Mouse (Mus musculus) limb, embryonic 15.5 days (tissue): Measurements from ENCODE around the gene Ntn1. TPM values are rescaled to one million over a fixed set of nuclear protein-coding genes. Genes with fewer than 3 reads are reported as not detected.

Source experiments
- ATAC-seq: fragments of 200-750 bp; cut with Nextera tagmentation; 2 replicates; pipeline ENCODE4 v1.8.0; 2017; ENCODE audit warnings: low read depth, moderate TSS enrichment; ENCODE audit not compliant: insufficient number of reproducible peaks, low FRiP score, low TSS enrichment
- H3K27ac ChIP-seq: fragments of 300-500 bp; sonication (generic); 2 replicates; pipeline ENCODE4 v1.5.1; 2015; ENCODE audit warnings: moderate library complexity, mild to moderate bottlenecking, inconsistent platforms
- H3K27me3 ChIP-seq: fragments of 300-500 bp; sonication (generic); 2 replicates; pipeline ENCODE4 v1.6.1; 2015; ENCODE audit warnings: inconsistent platforms
- H3K36me3 ChIP-seq: fragments of 300-500 bp; sonication (generic); 2 replicates; pipeline ENCODE4 v1.6.1; 2015; ENCODE audit warnings: inconsistent platforms
- H3K4me1 ChIP-seq: fragments of 300-500 bp; sonication (generic); 2 replicates; pipeline ENCODE4 v1.6.1; 2015; ENCODE audit warnings: inconsistent platforms
- H3K4me2 ChIP-seq: fragments of 300-500 bp; sonication (generic); 2 replicates; pipeline ENCODE4 v1.6.1; 2015; ENCODE audit warnings: mild to moderate bottlenecking, inconsistent platforms
- H3K4me3 ChIP-seq: fragments of 300-500 bp; sonication (generic); 2 replicates; pipeline ENCODE4 v1.5.1; 2015; ENCODE audit warnings: mild to moderate bottlenecking, inconsistent platforms
- H3K9ac ChIP-seq: fragments of 300-500 bp; sonication (generic); 2 replicates; pipeline ENCODE4 v1.6.1; 2015; ENCODE audit warnings: inconsistent platforms
- H3K9me3 ChIP-seq: fragments of 300-500 bp; sonication (generic); 2 replicates; pipeline ENCODE4 v1.6.1; 2016; ENCODE audit warnings: inconsistent platforms
- WGBS: fragments of 180-500 bp; shearing (Covaris S2); methylation state at CpG from one replicate; pipeline ENCODE4 v1.1.7; 2015; 5-methylcytosine and 5-hydroxymethylcytosine counted together
- polyA plus RNA-seq: library from polyadenylated mRNA; unstranded; fragments of >200 nt; fragmentation: Nextera tagmentation; extraction: Ambion mirVana; gene quantifications from 2 replicates; pipeline ENCODE4 v1.2.1, GENCODE M21; 2015

Gene Ntn1
- polyA plus RNA-seq, 1 experiment from 2014 or later, result 9.0 TPM

- Histone ChIP-seq H3K4me1 (peaks cover 7% of the 10 kb centered on the region), H3K27me3 (peaks cover 30% of the 10 kb centered on the region), H3K9ac (no peak overlapping the region), H3K9me3 (no peaks in the 10 kb centered on the region), H3K4me2 (no peak overlapping the region), H3K36me3 (no peaks in the 10 kb centered on the region), H3K4me3 (no peak overlapping the region), H3K27ac (no peak overlapping the region)
- whole genome bisulfite sequencing, result 19% methylated on average over 16 of the region's 16 CpGs
- ATAC-seq, result no peak
Measured at GRCm38 (mm10) chr11:68378946-68379764, 21.5 kb downstream of the Ntn1 start.

DNA sequence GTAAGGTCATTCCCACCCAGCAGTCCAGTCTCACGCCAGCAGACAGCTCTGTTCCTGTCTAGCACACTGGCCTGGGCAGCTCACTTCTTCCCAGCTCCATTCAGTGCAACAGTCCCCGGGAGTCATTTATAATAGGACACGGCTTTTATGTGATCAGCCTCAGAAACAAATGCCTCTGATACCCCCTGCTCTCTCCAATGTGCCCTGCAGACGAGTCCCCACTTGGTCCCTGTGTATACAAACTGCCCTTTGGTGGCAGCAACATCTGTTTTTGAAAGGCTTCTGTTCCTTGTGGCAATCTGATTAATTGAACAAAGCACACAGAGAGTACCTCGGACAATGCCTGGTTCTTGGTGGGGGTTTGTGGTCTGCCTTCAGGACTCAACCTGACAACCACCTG lies 22.2 kb downstream of the Ntn1 start:
- Histone ChIP-seq H3K27ac (no peak overlapping the region), H3K4me3 (no peak overlapping the region), H3K4me2 (no peak overlapping the region), H3K36me3 (no peaks in the 10 kb centered on the region), H3K27me3 (peaks cover 26% of the 10 kb centered on the region), H3K9me3 (no peaks in the 10 kb centered on the region), H3K9ac (no peak overlapping the region), H3K4me1 (peaks cover 7% of the 10 kb centered on the region)
- 34% methylated on average over 5 of the region's 5 CpGs for WGBS
- ATAC-seq, result no peak

GRCm38 (mm10) chr11:68373105-68373504 lies 27.5 kb downstream of the Ntn1 start:
- no peak overlapping the region for H3K9ac ChIP-seq
- H3K4me2 ChIP-seq, result no peak overlapping the region
- ATAC-seq, result no peak
- H3K27me3 ChIP-seq, result 0 out of 2 replicates have a peak, but pooled peaks cover 2% of the 10 kb centered on the region
- peaks cover 7% of the 10 kb centered on the region; the same call in 1 of the 2 replicates for H3K4me1 ChIP-seq
- H3K9me3 ChIP-seq, result no peaks in the 10 kb centered on the region
- H3K4me3 ChIP-seq, result no peak overlapping the region
- H3K36me3 ChIP-seq, result no peaks in the 10 kb centered on the region
- no peak overlapping the region for H3K27ac ChIP-seq
- 55% methylated on average over 10 of the region's 10 CpGs for WGBS

DNA sequence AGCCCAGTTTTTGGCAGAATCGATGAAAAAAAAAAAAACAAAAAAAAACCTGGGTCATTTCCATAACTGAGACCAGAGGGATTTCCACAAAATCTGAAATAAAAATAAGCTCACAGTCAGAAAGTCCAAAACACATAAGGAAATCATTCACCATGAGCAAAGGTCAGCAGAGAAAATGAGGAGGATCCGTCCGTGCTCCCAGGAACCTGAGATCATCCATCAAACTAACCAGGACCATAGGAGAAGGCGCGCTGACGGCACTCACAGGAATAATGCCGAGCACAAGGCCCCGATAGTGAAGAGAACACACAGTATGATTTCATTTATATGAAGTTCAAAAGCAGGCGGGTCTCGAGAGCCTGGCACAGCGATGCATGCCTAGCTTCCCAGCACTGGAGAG lies 29.0 kb downstream of the Ntn1 start:
- H3K27me3 ChIP-seq, result 0 out of 2 replicates have a peak, but pooled peaks cover 2% of the 10 kb centered on the region
- no peak overlapping the region for H3K4me3 ChIP-seq
- 59% methylated on average over 11 of the region's 11 CpGs for WGBS
- no peaks in the 10 kb centered on the region for H3K9me3 ChIP-seq
- no peak overlapping the region for H3K4me2 ChIP-seq
- no peaks in the 10 kb centered on the region for H3K36me3 ChIP-seq
- H3K9ac ChIP-seq, result no peak overlapping the region
- H3K27ac ChIP-seq, result no peak overlapping the region
- ATAC-seq, result no peak
- peaks cover 7% of the 10 kb centered on the region; the same call in 1 of the 2 replicates for H3K4me1 ChIP-seq

DNA sequence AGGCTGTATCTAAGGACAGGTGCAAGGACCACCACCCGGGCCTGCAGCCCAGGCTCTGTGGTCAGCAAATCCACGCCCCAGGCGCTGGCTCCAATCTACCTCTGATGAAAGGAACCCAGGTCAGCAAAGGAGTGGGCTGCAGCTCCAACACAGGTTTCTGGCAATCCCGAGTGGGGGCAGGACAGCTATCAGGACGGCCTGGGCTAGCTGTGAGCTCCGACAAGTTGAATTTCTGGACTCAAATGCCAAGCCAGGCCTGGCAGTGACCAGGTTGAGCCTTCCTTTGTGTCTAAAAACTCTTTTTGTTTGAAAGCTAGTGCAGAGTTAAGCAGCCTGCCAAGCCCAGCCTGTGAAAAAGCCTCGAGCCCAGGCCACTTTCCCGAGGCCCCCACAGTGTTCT lies 43.7 kb downstream of the Ntn1 start:
- Histone ChIP-seq H3K27ac (no peak overlapping the region), H3K4me3 (no peak overlapping the region), H3K27me3 (no peaks in the 10 kb centered on the region), H3K36me3 (no peaks in the 10 kb centered on the region), H3K9ac (no peak overlapping the region), H3K9me3 (no peaks in the 10 kb centered on the region), H3K4me2 (no peak overlapping the region), H3K4me1 (no peaks in the 10 kb centered on the region)
- no peak for ATAC-seq
- WGBS, result 73% methylated on average over 8 of the region's 8 CpGs

DNA sequence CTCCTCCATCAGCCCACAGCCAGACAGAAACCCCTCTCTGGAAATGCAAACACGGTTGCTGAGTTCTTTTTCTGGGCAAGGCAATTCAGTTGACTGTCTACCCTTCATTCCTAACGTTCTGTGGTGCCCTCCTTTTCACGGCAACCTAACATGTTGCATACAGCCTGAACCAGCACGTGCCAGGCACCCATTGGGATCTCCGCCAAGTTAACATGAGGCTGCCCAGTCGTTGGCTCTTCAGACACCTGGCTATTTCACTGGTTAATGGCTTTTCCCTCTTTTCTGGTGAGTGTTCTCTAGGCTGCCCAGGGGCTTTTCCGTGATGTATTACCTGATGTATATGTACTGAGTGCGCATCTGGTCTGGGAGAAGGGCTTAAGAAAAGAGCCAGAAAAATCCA lies 45.1 kb downstream of the Ntn1 start:
- H3K27ac ChIP-seq, result no peak overlapping the region
- H3K4me1 ChIP-seq, result no peaks in the 10 kb centered on the region
- WGBS, result 57% methylated on average over 8 of the region's 8 CpGs
- H3K4me3 ChIP-seq, result no peak overlapping the region
- H3K9me3 ChIP-seq, result no peaks in the 10 kb centered on the region
- no peaks in the 10 kb centered on the region for H3K36me3 ChIP-seq
- no peak overlapping the region for H3K9ac ChIP-seq
- no peaks in the 10 kb centered on the region for H3K27me3 ChIP-seq
- no peak for ATAC-seq
- H3K4me2 ChIP-seq, result no peak overlapping the region

DNA sequence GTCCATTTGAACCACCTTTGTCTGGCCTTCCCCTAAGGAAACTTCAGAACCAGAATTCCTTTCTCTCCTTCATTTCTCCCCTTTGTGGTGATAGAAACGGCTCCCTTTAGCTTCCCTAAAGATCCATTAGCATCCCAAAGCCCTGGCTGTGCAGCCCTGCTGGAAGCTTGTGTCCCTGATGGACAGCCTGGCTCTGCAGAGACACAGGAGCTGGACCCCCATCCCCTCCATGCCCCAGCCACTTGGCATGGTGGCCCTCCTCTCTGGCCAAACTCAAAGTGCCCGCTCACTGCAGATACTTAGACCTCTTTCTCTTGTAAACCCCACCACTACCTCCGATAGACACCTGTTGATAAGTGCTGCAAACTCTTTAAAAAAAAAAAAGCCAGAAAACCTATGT lies 45.8 kb downstream of the Ntn1 start:
- H3K9ac ChIP-seq, result no peak overlapping the region
- H3K27me3 ChIP-seq, result no peaks in the 10 kb centered on the region
- H3K4me2 ChIP-seq, result no peak overlapping the region
- H3K4me3 ChIP-seq, result no peak overlapping the region
- ATAC-seq, result no peak
- WGBS, result 78% methylated on average over 3 of the region's 3 CpGs
- H3K36me3 ChIP-seq, result no peaks in the 10 kb centered on the region
- H3K27ac ChIP-seq, result no peak overlapping the region
- H3K4me1 ChIP-seq, result no peaks in the 10 kb centered on the region
- no peaks in the 10 kb centered on the region for H3K9me3 ChIP-seq

GRCm38 (mm10) chr11:68352236-68352635 lies 48.4 kb downstream of the Ntn1 start:
- H3K27ac ChIP-seq, result no peak overlapping the region
- no peak for ATAC-seq
- 74% methylated on average over 6 of the region's 6 CpGs for WGBS
- no peaks in the 10 kb centered on the region for H3K4me1 ChIP-seq
- H3K9ac ChIP-seq, result no peak overlapping the region
- H3K9me3 ChIP-seq, result no peaks in the 10 kb centered on the region
- H3K4me2 ChIP-seq, result no peak overlapping the region
- H3K36me3 ChIP-seq, result no peaks in the 10 kb centered on the region
- H3K4me3 ChIP-seq, result no peak overlapping the region
- H3K27me3 ChIP-seq, result no peaks in the 10 kb centered on the region

- H3K4me3 ChIP-seq, result no peak overlapping the region
- no peaks in the 10 kb centered on the region for H3K27me3 ChIP-seq
- no peak overlapping the region for H3K9ac ChIP-seq
- ATAC-seq, result no peak
- no peaks in the 10 kb centered on the region for H3K9me3 ChIP-seq
- no peak overlapping the region for H3K4me2 ChIP-seq
- no peaks in the 10 kb centered on the region for H3K36me3 ChIP-seq
- 0 out of 2 replicates have a peak, but pooled peaks cover 2% of the 10 kb centered on the region for H3K4me1 ChIP-seq
- no peak overlapping the region for H3K27ac ChIP-seq
- WGBS, result 89% methylated on average over 12 of the region's 12 CpGs
Measured at GRCm38 (mm10) chr11:68348851-68349250, 51.8 kb downstream of the Ntn1 start.

DNA sequence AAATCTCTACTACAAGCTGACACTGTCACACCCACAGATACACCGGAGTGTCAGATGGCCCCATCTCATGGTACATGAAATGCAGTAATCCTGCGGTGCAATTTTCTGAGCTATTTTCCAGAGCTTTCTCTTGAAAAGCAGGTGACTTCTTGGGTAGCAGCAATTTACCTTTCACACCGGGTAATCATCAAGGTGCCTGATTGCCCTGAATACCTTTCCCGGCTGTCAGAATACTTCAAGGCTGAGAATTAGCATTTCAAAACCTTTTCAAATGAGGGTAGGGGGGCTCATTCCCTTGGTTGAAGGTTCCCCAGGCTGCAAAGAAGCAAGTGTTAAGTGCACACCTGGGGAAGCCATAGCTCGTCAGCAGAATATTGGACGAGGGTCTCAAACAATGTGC lies 52.5 kb downstream of the Ntn1 start:
- no peak for ATAC-seq
- WGBS, result 41% methylated on average over 6 of the region's 6 CpGs
- Histone ChIP-seq H3K9me3 (no peaks in the 10 kb centered on the region), H3K36me3 (no peaks in the 10 kb centered on the region), H3K27ac (no peak overlapping the region), H3K4me2 (no peak overlapping the region), H3K4me1 (0 out of 2 replicates have a peak, but pooled peaks cover 2% of the 10 kb centered on the region), H3K4me3 (no peak overlapping the region), H3K9ac (no peak overlapping the region), H3K27me3 (no peaks in the 10 kb centered on the region)

DNA sequence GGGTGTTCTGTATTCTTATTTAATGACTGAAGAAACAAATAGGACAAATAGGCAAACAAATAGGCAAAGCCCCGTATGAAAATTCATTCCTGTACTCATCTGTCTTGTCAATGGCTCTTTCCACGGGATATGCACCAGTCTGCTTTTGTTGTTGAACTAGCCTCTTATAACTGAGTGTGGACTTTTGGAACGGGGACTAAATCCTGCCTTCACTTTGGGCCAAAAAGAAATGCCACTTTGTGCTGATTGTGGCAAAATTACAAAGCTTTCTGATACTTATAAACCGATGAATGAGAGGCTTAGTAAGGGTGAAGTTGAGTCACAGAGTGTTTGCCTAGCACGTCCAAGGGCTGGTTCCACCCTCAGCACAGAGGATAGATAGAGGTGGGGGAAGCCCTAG lies 53.1 kb downstream of the Ntn1 start:
- Histone ChIP-seq H3K9me3 (no peaks in the 10 kb centered on the region), H3K27ac (no peak overlapping the region), H3K4me1 (peaks cover 3% of the 10 kb centered on the region; the same call in 1 of the 2 replicates), H3K4me3 (no peak overlapping the region), H3K36me3 (no peaks in the 10 kb centered on the region), H3K4me2 (no peak overlapping the region), H3K9ac (no peak overlapping the region), H3K27me3 (no peaks in the 10 kb centered on the region)
- ATAC-seq, result no peak
- 80% methylated on average over 5 of the region's 5 CpGs for WGBS

DNA sequence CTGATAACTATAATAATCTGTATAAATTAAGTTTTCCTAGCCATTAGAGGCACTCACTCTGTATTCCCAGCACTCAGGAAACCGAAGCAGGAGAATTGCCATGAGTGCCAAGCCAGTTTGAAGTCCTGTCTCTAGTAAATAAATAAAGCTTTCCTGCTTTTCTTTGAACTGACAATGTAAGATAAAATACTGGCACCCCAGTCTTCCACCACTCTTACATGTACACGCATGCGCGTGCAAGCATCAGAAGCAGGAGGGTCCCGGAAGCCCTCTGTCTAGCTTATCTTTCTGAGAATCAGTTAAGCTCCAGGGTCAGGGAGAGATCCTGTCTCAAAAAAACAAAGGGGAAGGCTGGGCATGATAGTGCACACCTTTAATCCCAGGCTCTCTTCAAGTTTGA lies 54.5 kb downstream of the Ntn1 start:
- ATAC-seq, result no peak
- Histone ChIP-seq H3K9ac (no peak overlapping the region), H3K27ac (no peak overlapping the region), H3K4me2 (no peak overlapping the region), H3K36me3 (no peaks in the 10 kb centered on the region), H3K4me1 (peaks cover 17% of the 10 kb centered on the region), H3K27me3 (no peaks in the 10 kb centered on the region), H3K4me3 (no peak overlapping the region), H3K9me3 (no peaks in the 10 kb centered on the region)
- 92% methylated on average over 5 of the region's 5 CpGs for WGBS
